Mouse (Mus musculus) spleen, adult 12 weeks (tissue): ENCODE measurements at regions not wholly inside any gene's neighbourhood (a gene's known extent, or its start where the extent isn't known, plus 50 kb on each side); places are given as distances from the start of the nearest gene placed in this dataset.

Experiments used
- DNase-seq: peaks from one replicate; pipeline ENCODE4 v3.0.0; 2022; ENCODE audit warnings: low spot score

- no peak for DNase-seq
These were observed 59.3 kb upstream of the Bcor start for GRCm38 (mm10) chrX:12219474-12219873.

- DNase-seq = no peak
These were observed 64.2 kb upstream of the Bcor start for GRCm38 (mm10) chrX:12224314-12224713.

GRCm38 (mm10) chrX:12225116-12225891 lies 65.1 kb upstream of the Bcor start:
- no peak for DNase-seq

GRCm38 (mm10) chrX:12225892-12226206 lies 65.7 kb upstream of the Bcor start:
- DNase-seq = no peak

- no peak for DNase-seq
These were observed 80.4 kb upstream of the Bcor start for GRCm38 (mm10) chrX:12240505-12241011.

GRCm38 (mm10) chrX:12241751-12242150 lies 81.6 kb upstream of the Bcor start:
- DNase-seq = no peak

GRCm38 (mm10) chrX:12249071-12249470 lies 88.9 kb upstream of the Bcor start:
- DNase-seq = no peak

- no peak for DNase-seq
These were observed 89.8 kb upstream of the Bcor start for GRCm38 (mm10) chrX:12249911-12250310.

GRCm38 (mm10) chrX:12251853-12252679 lies 91.9 kb upstream of the Bcor start:
- DNase-seq = no peak

GRCm38 (mm10) chrX:12252680-12253021 lies 92.5 kb upstream of the Bcor start:
- peak; percentile 8 for DNase-seq

GRCm38 (mm10) chrX:12256758-12257157 lies 96.6 kb upstream of the Bcor start:
- DNase-seq = no peak

- no peak for DNase-seq
These were observed 103.7 kb upstream of the Bcor start for GRCm38 (mm10) chrX:12263834-12264233.

- DNase-seq = no peak
These were observed 124.6 kb upstream of the Bcor start for GRCm38 (mm10) chrX:12284741-12285140.

- no peak for DNase-seq
These were observed 125.0 kb upstream of the Bcor start for GRCm38 (mm10) chrX:12285141-12285540.

GRCm38 (mm10) chrX:12285976-12286909 lies 126.1 kb upstream of the Bcor start:
- DNase-seq = no peak

- DNase-seq = no peak
These were observed 126.9 kb upstream of the Bcor start for GRCm38 (mm10) chrX:12286910-12287522.

- no peak for DNase-seq
These were observed 127.8 kb upstream of the Bcor start for GRCm38 (mm10) chrX:12287656-12288561.

- no peak for DNase-seq
These were observed 128.5 kb upstream of the Bcor start for GRCm38 (mm10) chrX:12288562-12289117.

GRCm38 (mm10) chrX:12293146-12293545 lies 133.0 kb upstream of the Bcor start:
- DNase-seq = no peak

- no peak for DNase-seq
These were observed 134.3 kb upstream of the Bcor start for GRCm38 (mm10) chrX:12294452-12294851.
